In the genomic region with DNA sequence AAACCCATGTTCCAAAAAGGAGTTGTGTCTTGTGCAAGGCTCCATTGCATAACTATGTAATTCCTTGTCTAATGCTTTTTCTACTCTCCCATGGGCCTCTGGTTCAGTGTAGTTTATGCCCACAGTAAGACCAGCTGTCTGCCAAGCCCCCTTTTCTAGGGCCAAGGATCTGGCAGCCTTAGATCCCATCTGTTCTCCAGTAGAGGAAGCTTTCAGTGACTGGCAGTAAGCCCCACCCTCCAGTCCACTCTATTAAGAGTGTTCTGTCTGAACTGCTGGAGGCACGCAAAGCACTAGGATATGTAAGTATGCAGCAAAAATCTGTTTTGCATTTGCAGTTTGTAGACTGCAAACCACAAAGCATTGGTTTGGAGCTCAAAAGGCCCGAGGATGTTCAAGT, we compare ENCODE assay signal across 14 mouse cellular contexts.
DNase-seq lines count a peak whose midpoint lies in the region; ATAC-seq and TF ChIP-seq lines count a peak whose summit lies in the region.
"Had no signal": no experiment of that assay in that cellular context is flagged by ENCODE, and none has a peak within 500 bp of the region (broad histone marks: within the 10 kb centered on the region; RNA-seq: fewer than 3 reads in every experiment).

No protein-coding gene starts in this region.

- 64% methylated on average over 2 of the region's 2 CpGs for WGBS in forebrain, embryonic 15.5 days
- WGBS in forebrain, embryonic 11.5 days, result 81% methylated on average over 2 of the region's 2 CpGs
- 73% methylated on average over 2 of the region's 2 CpGs for WGBS in kidney, adult 2 months
- WGBS in embryonic facial prominence, embryonic 14.5 days, result 48% methylated on average over 2 of the region's 2 CpGs
- WGBS in intestine, embryonic 16.5 days, result 76% methylated on average over 2 of the region's 2 CpGs

- H3K9ac ChIP-seq in forebrain, embryonic 15.5 days (replicated peaks), result no peak overlapping the region
- no peak overlapping the region for H3K9ac ChIP-seq in forebrain, embryonic 11.5 days (ENCODE audit: low read length)
- no peak overlapping the region for H3K9ac ChIP-seq in embryonic facial prominence, embryonic 14.5 days (ENCODE audit: low read depth, low read length)
- no peak overlapping the region for H3K9ac ChIP-seq in intestine, embryonic 16.5 days (ENCODE audit: low read depth, low read length)
- H3K9ac ChIP-seq: heart, embryonic 12.5 days; liver, embryonic 13.5 days had no signal

- no peaks in the 10 kb centered on the region for H3K27me3 ChIP-seq in forebrain, embryonic 15.5 days
- H3K27me3 ChIP-seq in forebrain, embryonic 11.5 days (ENCODE audit: control insufficient read depth, insufficient read depth, low read length), result no peaks in the 10 kb centered on the region
- H3K27me3 ChIP-seq in kidney, adult 2 months (replicated peaks; ENCODE audit: control insufficient read depth, insufficient read depth, low read length), result no peaks in the 10 kb centered on the region
- no peaks in the 10 kb centered on the region for H3K27me3 ChIP-seq in embryonic facial prominence, embryonic 14.5 days (replicated peaks; ENCODE audit: control insufficient read depth, insufficient read depth, low read length)
- H3K27me3 ChIP-seq in intestine, embryonic 16.5 days (replicated peaks; ENCODE audit: control insufficient read depth, insufficient read depth, low read length), result no peaks in the 10 kb centered on the region
- H3K27me3 ChIP-seq: heart, embryonic 12.5 days; liver, embryonic 13.5 days had no signal

- no peak for TF ChIP-seq POLR2A in kidney, adult 2 months (IDR thresholded peaks at IDR 0.05; ENCODE audit: low read depth, low read length)

- TF ChIP-seq CTCF in kidney, adult 2 months (conservative IDR thresholded peaks at IDR 0.05; ENCODE audit: insufficient read depth, insufficient read length, low read depth, low read length), result no peak

- H3K36me3 ChIP-seq in forebrain, embryonic 15.5 days, result no peaks in the 10 kb centered on the region
- H3K36me3 ChIP-seq in forebrain, embryonic 11.5 days (ENCODE audit: control insufficient read depth, insufficient read depth, low read length), result no peaks in the 10 kb centered on the region
- no peaks in the 10 kb centered on the region for H3K36me3 ChIP-seq in kidney, adult 2 months (ENCODE audit: control insufficient read depth, insufficient read depth, low read length)
- no peaks in the 10 kb centered on the region for H3K36me3 ChIP-seq in embryonic facial prominence, embryonic 14.5 days (ENCODE audit: control insufficient read depth, insufficient read depth, low read length)
- no peaks in the 10 kb centered on the region for H3K36me3 ChIP-seq in intestine, embryonic 16.5 days (ENCODE audit: control insufficient read depth, insufficient read depth, low read length)
- H3K36me3 ChIP-seq: heart, embryonic 12.5 days; liver, embryonic 13.5 days had no signal

- H3K4me2 ChIP-seq in forebrain, embryonic 15.5 days (replicated peaks), result no peak overlapping the region
- no peak overlapping the region for H3K4me2 ChIP-seq in forebrain, embryonic 11.5 days (ENCODE audit: low read depth, low read length, severe bottlenecking)
- H3K4me2 ChIP-seq in embryonic facial prominence, embryonic 14.5 days (ENCODE audit: low read depth, low read length), result no peak overlapping the region
- H3K4me2 ChIP-seq in intestine, embryonic 16.5 days (ENCODE audit: low read depth, low read length), result no peak overlapping the region
- H3K4me2 ChIP-seq: heart, embryonic 12.5 days; liver, embryonic 13.5 days had no signal

- DNase-seq in forebrain, embryonic 11.5 days (ENCODE audit: low spot score), result no peak
- peak; percentile 0 for DNase-seq in kidney, adult 2 months
- DNase-seq in kidney, postnatal 4 days, result no peak
- peak; percentile 68 for DNase-seq in adipocyte (ENCODE audit: low spot score)
- DNase-seq in embryonic facial prominence, embryonic 14.5 days (ENCODE audit: low spot score), result peak; percentile 82
- DNase-seq in left cerebral cortex, adult 11 months (ENCODE audit: low spot score), result no peak
- DNase-seq: kidney, adult 8-10 months; liver, embryonic 13.5 days; lung, postnatal 14 days; thymus, adult 18-20 months had no signal

- ATAC-seq in forebrain, embryonic 15.5 days (replicated peaks), result peak; percentile 53; the same call in 1 of the 2 replicates
- ATAC-seq in forebrain, embryonic 11.5 days (replicated peaks; ENCODE audit: low FRiP score), result no peak
- peak; percentile 68 for ATAC-seq in embryonic facial prominence, embryonic 14.5 days (ENCODE audit: low read depth)
- ATAC-seq in intestine, embryonic 16.5 days, result no peak
- ATAC-seq: activated CD4-positive, CD25-positive, alpha-beta regulatory T cell, adult 4 months had no signal

- no peaks in the 10 kb centered on the region for H3K4me1 ChIP-seq in forebrain, embryonic 15.5 days
- no peaks in the 10 kb centered on the region for H3K4me1 ChIP-seq in forebrain, embryonic 11.5 days (replicated peaks; ENCODE audit: control insufficient read depth, insufficient read depth, low read length)
- H3K4me1 ChIP-seq in kidney, adult 2 months (ENCODE audit: control insufficient read depth, insufficient read depth, low read length), result no peaks in the 10 kb centered on the region
- H3K4me1 ChIP-seq in embryonic facial prominence, embryonic 14.5 days (ENCODE audit: control insufficient read depth, insufficient read depth, low read length), result no peaks in the 10 kb centered on the region
- H3K4me1 ChIP-seq in intestine, embryonic 16.5 days (ENCODE audit: control insufficient read depth, insufficient read depth, low read length), result no peaks in the 10 kb centered on the region
- H3K4me1 ChIP-seq: heart, embryonic 12.5 days; liver, embryonic 13.5 days had no signal

- no peak overlapping the region for H3K27ac ChIP-seq in forebrain, embryonic 15.5 days (replicated peaks)
- H3K27ac ChIP-seq in forebrain, embryonic 11.5 days (ENCODE audit: low read depth, low read length), result no peak overlapping the region
- H3K27ac ChIP-seq in kidney, adult 2 months (ENCODE audit: insufficient read depth, low read depth, low read length), result no peak overlapping the region
- no peak overlapping the region for H3K27ac ChIP-seq in embryonic facial prominence, embryonic 14.5 days (replicated peaks; ENCODE audit: low read depth, low read length)
- H3K27ac ChIP-seq in intestine, embryonic 16.5 days (ENCODE audit: low read length), result no peak overlapping the region
- H3K27ac ChIP-seq: liver, embryonic 13.5 days had no signal

- no peaks in the 10 kb centered on the region for H3K9me3 ChIP-seq in forebrain, embryonic 15.5 days
- H3K9me3 ChIP-seq in forebrain, embryonic 11.5 days (ENCODE audit: control insufficient read depth, low read length), result no peaks in the 10 kb centered on the region
- no peaks in the 10 kb centered on the region for H3K9me3 ChIP-seq in embryonic facial prominence, embryonic 14.5 days (ENCODE audit: control insufficient read depth, low read length)
- H3K9me3 ChIP-seq in intestine, embryonic 16.5 days (ENCODE audit: control insufficient read depth, low read length), result no peaks in the 10 kb centered on the region
- H3K9me3 ChIP-seq: heart, embryonic 12.5 days; liver, embryonic 13.5 days had no signal

- H3K4me3 ChIP-seq in forebrain, embryonic 15.5 days, result no peak overlapping the region
- no peak overlapping the region for H3K4me3 ChIP-seq in forebrain, embryonic 11.5 days (ENCODE audit: low read depth, low read length)
- H3K4me3 ChIP-seq in kidney, adult 2 months (ENCODE audit: insufficient read depth, low read depth, low read length), result no peak overlapping the region
- H3K4me3 ChIP-seq in embryonic facial prominence, embryonic 14.5 days (ENCODE audit: low read depth, low read length), result no peak overlapping the region
- no peak overlapping the region for H3K4me3 ChIP-seq in intestine, embryonic 16.5 days (ENCODE audit: low read length)
- H3K4me3 ChIP-seq: heart, embryonic 12.5 days; liver, embryonic 13.5 days had no signal

Comparison
In these comparisons a context has a peak if more than half of its experiments do, and no peak if none do; other contexts are left out.
1. ATAC-seq: peak in forebrain, embryonic 15.5 days (single experiment) and embryonic facial prominence, embryonic 14.5 days (single experiment); none in forebrain, embryonic 11.5 days (single experiment) and intestine, embryonic 16.5 days (single experiment).
2. DNase-seq: peak in kidney, adult 2 months (single experiment), adipocyte (single experiment) and embryonic facial prominence, embryonic 14.5 days (single experiment); none in forebrain, embryonic 11.5 days (single experiment), kidney, postnatal 4 days (0 of 2) and left cerebral cortex, adult 11 months (single experiment).